Mouse (Mus musculus) lung, postnatal 25 days (tissue): ENCODE measurements around the gene Fam71f1.
"Not testable (repeated sequence)": the region's sequence is repeated elsewhere in the genome, so short reads cannot be mapped to it uniquely, and the experiment has no call there.

Experiments used
- DNase-seq: peaks from one replicate; pipeline ENCODE4 v3.0.0; 2022; ENCODE audit warnings: low spot score

The Fam71f1 gene

GRCm38 (mm10) chr6:29326961-29327360 is 8.0 kb downstream of the Fam71f1 start:
- DNase-seq = no peak

GRCm38 (mm10) chr6:29329514-29329913 is 10.6 kb downstream of the Fam71f1 start:
- no peak for DNase-seq

- DNase-seq = not testable (repeated sequence)
Measured at GRCm38 (mm10) chr6:29346512-29346911, 27.6 kb downstream of the Fam71f1 start.

GRCm38 (mm10) chr6:29347189-29347588 is 28.2 kb downstream of the Fam71f1 start:
- no peak for DNase-seq

GRCm38 (mm10) chr6:29347665-29348370 is 28.9 kb downstream of the Fam71f1 start, which contains the start of gene Calu:
Calu (plus strand) TSS chr6:29348069.
- peak; percentile 100 for DNase-seq

GRCm38 (mm10) chr6:29348371-29348724 is 29.4 kb downstream of the Fam71f1 start:
- peak; percentile 17 for DNase-seq

GRCm38 (mm10) chr6:29351613-29352012 is 32.7 kb downstream of the Fam71f1 start:
- no peak for DNase-seq

GRCm38 (mm10) chr6:29352816-29353215 is 33.9 kb downstream of the Fam71f1 start:
- DNase-seq = no peak

GRCm38 (mm10) chr6:29359386-29359785 is 40.4 kb downstream of the Fam71f1 start:
- no peak for DNase-seq

- no peak for DNase-seq
Measured at GRCm38 (mm10) chr6:29360211-29360610, 41.3 kb downstream of the Fam71f1 start.

- DNase-seq = peak; percentile 35
Measured at GRCm38 (mm10) chr6:29362246-29363128, 43.5 kb downstream of the Fam71f1 start.

- DNase-seq = no peak
Measured at GRCm38 (mm10) chr6:29363129-29363515, 44.2 kb downstream of the Fam71f1 start.

GRCm38 (mm10) chr6:29365277-29365676 is 46.3 kb downstream of the Fam71f1 start:
- DNase-seq = no peak

GRCm38 (mm10) chr6:29377386-29377785 is 58.4 kb downstream of the Fam71f1 start:
- no peak for DNase-seq

GRCm38 (mm10) chr6:29378678-29379077 is 59.7 kb downstream of the Fam71f1 start:
- no peak for DNase-seq

GRCm38 (mm10) chr6:29379954-29380353 is 61.0 kb downstream of the Fam71f1 start:
- DNase-seq = no peak

GRCm38 (mm10) chr6:29382442-29382841 is 63.5 kb downstream of the Fam71f1 start:
- no peak for DNase-seq
